Mouse (Mus musculus) C2C12 (cell line): ENCODE data around the gene Gbp2b.

Experiments
- CTCF ChIP-seq: IDR thresholded peaks from one replicate; pipeline ENCODE4 v1.5.1; 2011; ENCODE audit not compliant: control insufficient read depth, insufficient read depth, insufficient read length
- FOSL1 ChIP-seq: IDR thresholded peaks from one replicate; pipeline ENCODE4 v1.8.0; 2011; ENCODE audit warnings: mild to moderate bottlenecking, low read length; ENCODE audit not compliant: poor library complexity, insufficient read depth, severe bottlenecking

GRCm38 (mm10) chr3:142588888-142589287, 5.8 kb upstream of the Gbp2b start:
- TF ChIP-seq FOSL1 (no peak), CTCF (no peak)
